Mouse (Mus musculus): ENCODE data around the gene Nwd1. TPM values are rescaled to one million over a fixed set of nuclear protein-coding genes. Genes with fewer than 3 reads are reported as not detected.
"Not testable (repeated sequence)": the region's sequence is repeated elsewhere in the genome, so short reads cannot be mapped to it uniquely, and the experiment has no call there.

The Nwd1 gene
- 0.10 to 0.43 TPM in 2 of 3 replicates, not detected in the other for total RNA-seq (2017)

DNA sequence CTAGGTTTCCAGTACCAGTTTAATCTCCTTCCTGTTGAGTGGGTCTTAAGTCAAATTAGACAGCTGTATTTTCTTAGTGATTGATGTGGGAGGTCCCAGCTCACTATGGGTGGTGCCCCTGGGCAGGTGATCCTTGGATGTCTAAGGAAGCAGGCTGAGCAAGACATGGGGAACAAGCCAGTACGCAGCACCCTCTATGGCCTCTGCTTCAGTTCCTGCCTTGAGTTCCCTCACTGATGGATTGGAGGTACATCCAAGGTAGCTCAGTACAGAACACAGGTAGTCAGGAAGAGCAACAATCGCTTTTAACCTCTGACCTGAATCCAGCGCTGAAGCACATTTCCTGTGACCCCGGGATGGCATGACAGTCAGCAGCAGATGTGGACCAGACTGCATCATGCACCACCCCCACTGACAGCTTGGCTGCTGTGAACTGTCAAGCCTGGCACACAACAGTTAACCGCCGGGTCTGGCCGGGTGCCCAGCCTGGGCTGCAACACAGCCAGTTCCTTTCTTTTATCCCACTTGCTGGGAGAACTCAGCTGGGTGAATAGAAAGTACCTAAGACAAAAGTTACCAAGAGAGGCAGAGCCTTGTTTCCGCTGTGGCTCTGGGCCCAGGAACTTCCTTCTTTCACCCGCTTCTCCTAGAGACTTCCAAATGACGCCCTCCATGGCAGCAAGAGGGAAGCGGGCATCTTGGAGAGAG is at the start of gene Nwd1:
TSS of gene Nwd1 (plus strand) at position 652 of the 708 bp plus-strand sequence.
- no peak for ATAC-seq (replicated peaks; ENCODE audit: insufficient number of reproducible peaks, low FRiP score, low TSS enrichment, poor library complexity, severe bottlenecking)

DNA sequence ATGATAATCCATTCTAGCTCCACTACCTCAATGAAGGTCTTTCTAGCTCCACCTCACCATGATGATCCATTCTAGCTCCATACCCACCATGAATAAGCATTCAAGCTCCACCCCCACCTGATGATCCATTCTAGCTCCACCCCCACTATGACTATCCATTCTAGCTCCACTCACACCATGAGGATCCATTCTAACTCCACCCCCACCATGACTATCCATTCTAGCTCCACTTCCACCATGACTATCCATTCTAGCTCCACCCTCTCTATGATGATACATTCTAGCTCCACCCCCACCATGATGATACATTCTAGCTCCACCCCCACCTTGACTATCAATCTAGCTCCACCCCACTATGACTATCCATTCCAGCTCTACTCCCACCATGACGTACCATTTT is 3.6 kb upstream of the Nwd1 start:
- peak; percentile 71 for ATAC-seq (replicated peaks; ENCODE audit: insufficient number of reproducible peaks, low FRiP score, low TSS enrichment, poor library complexity, severe bottlenecking)

DNA sequence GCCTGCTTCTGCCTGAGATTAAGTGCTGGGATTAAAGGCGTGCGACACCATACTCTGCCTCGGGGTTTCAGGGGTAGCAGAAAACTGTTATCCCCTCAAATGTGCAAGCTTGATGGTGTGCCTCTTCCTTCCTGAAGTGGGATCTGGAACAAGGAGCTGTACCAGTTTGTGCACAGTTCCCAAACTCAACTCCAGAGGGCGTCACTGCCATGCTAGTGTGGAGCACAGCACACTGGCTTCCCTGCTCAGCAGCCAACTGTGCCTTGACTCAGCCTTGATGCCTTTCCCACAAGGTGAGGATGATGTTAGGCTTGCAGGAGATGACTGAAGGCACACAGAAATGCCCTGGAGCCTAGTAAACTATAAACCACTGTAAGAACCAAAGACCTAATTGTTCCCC is 1.9 kb upstream of the Nwd1 start:
- no peak for ATAC-seq (replicated peaks; ENCODE audit: insufficient number of reproducible peaks, low FRiP score, low TSS enrichment, poor library complexity, severe bottlenecking)

GRCm38 (mm10) chr8:72646768-72647143 is 245 bp downstream of the Nwd1 start:
- ATAC-seq (replicated peaks; ENCODE audit: insufficient number of reproducible peaks, low FRiP score, low TSS enrichment, poor library complexity, severe bottlenecking) = no peak

- ATAC-seq (replicated peaks; ENCODE audit: insufficient number of reproducible peaks, low FRiP score, low TSS enrichment, poor library complexity, severe bottlenecking) = no peak
These were observed 4.2 kb downstream of the Nwd1 start for GRCm38 (mm10) chr8:72650697-72651096.

DNA sequence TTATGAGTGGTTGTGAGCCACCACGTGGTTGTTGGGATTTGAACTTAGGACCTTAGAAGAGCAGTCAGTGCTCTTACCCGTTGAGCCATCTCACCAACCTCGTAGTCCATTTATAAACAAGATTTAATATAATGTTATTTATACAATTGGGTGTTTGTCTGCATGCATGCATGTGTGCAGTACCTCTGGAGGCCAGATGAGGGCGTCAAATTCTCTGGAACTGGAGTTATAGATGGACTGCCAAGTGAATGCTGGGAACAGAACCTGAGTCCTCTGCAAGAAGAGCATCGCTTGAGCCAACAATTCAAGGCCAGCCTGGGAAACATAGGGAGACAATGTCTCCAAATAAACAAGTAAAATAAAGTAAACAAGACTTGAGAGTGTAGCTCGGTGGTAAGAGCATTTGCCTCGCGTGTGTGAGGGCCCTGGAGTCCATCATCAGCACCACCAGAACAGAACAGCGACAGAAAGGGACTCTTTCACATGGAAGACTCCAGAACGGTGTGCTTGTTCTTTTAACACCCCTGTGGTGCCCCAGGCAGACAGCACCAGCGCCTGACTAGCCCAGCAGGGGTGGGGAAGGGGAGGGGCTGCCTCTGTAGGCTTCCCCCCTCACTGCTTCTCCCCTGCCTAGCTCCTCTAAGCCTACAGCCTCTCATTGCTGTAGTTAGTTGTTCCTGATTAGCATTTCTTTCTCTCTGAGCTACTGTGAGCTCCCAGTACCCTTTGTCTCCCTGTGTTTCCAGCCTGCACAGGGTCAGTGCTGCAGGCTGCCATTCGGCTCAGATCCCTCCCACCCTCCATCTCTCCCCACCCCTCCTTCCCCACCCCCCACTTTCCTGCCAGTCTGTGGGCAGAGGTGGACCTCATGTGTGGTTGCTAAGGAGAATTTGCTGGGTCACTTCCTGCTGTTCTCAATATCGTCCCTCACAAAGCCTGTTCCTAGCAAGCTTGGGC is 8.3 kb downstream of the Nwd1 start:
- 0 out of 2 replicates have a peak, but pooled peaks have one; percentile 25 for ATAC-seq (replicated peaks; ENCODE audit: insufficient number of reproducible peaks, low FRiP score, low TSS enrichment, poor library complexity, severe bottlenecking)

DNA sequence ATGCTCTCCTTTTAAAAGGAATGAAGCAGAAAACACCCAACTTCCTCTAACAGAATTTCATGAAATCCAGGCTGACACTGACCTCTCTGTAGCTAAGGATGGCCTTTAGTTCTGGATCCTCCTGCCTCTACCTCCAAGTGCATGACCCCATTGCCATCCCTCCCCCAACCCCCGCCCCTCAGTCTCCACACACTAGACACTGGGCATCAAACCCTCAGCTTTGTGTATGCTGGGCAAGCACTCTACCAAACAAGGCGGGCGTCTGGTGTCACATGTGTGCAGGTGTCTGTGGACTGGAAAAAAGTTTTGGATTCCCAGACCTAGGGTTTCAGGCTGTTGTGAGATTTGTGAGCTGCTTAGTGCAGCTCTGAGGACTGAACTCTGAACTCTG is 9.0 kb downstream of the Nwd1 start:
- no peak for ATAC-seq (replicated peaks; ENCODE audit: insufficient number of reproducible peaks, low FRiP score, low TSS enrichment, poor library complexity, severe bottlenecking)

- no peak for ATAC-seq (replicated peaks; ENCODE audit: insufficient number of reproducible peaks, low FRiP score, low TSS enrichment, poor library complexity, severe bottlenecking)
These were observed 13.5 kb downstream of the Nwd1 start for GRCm38 (mm10) chr8:72659967-72660366.

DNA sequence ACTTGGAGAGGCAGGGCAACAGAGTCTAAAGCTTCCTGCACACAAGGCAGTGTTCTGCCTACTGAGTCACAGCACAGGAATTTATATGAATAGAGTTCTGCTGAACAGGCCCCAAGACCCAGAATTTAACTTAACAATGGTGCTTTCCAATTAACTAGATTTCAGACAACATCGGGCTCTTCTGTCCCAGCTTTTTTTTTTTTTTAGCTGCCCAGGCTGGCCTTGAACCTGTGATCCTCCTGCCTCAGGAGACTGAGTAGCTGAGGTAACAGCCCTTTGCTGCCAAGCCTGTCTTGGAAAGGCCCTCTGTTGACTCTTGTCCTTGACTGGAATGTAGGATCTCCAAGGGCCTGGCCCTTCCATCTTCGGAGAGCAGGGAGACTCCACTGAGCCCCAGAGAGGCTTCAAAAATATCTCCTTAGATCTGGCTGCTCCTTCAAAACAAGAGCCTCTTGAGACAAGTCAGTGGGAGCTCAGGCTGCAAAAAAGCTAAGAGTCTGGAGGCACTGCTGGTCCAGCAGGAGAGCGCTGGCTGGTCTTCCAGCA is 17.7 kb downstream of the Nwd1 start:
- no peak for ATAC-seq (replicated peaks; ENCODE audit: insufficient number of reproducible peaks, low FRiP score, low TSS enrichment, poor library complexity, severe bottlenecking)

DNA sequence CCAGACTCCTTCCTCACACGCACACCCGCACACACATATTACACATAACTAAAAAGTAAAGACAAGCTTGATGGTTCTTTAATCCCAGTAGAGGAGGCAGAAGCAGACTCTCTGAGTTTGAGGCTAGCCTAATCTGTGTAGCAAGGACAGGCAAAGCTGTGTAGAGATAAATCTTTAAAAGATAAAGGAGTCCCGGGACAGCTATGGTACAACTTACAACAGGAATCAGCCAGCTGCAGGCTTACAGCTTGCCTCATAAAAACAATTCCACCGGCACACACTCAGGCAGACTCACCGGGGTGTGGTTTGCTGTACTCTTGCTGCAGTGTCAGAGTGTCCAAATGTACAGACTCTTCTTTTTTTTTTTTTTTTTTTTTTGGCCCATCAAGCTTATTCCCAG is 18.2 kb downstream of the Nwd1 start:
- ATAC-seq (replicated peaks; ENCODE audit: insufficient number of reproducible peaks, low FRiP score, low TSS enrichment, poor library complexity, severe bottlenecking) = no peak

DNA sequence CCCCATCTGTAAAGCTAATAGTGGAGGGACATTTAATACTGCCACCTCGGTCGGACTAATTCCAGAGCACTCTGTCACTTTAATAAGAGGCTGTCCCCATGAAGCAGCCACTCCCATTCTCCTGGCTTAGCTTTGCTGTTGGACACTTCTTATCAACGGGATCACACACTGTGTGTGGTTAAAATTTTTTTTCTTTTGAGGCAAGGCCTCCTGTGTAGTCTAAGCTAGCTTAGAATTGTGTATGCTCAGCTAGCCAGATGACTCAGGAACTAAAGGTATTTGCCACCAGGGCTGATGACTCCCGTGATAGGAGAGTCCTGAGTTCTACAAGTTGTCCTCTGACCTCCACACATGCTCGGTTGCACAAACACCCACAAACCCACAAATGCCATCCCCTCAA is 18.9 kb downstream of the Nwd1 start:
- ATAC-seq (replicated peaks; ENCODE audit: insufficient number of reproducible peaks, low FRiP score, low TSS enrichment, poor library complexity, severe bottlenecking) = no peak

- ATAC-seq (replicated peaks; ENCODE audit: insufficient number of reproducible peaks, low FRiP score, low TSS enrichment, poor library complexity, severe bottlenecking) = no peak
These were observed 22.4 kb downstream of the Nwd1 start for GRCm38 (mm10) chr8:72668925-72669324.

DNA sequence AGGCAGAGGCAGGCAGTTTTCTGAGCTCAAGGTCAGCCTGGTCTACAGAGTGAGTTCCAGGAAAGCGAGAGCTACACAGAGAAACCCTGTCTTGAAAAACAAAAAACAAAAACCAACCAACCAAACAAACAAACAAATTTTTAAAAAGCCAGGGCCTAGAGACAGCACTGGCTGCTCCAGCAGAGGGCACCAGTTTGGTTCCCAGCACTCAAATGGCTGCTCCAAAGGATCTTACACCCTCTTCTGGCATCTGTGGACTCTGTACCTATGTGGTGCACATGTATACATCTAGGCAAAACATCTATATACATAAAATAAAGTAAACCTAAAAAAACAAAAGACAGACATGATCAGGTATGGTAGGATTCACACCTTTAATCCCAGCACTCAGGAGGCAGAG is 26.3 kb downstream of the Nwd1 start:
- no peak for ATAC-seq (replicated peaks; ENCODE audit: insufficient number of reproducible peaks, low FRiP score, low TSS enrichment, poor library complexity, severe bottlenecking)

GRCm38 (mm10) chr8:72674184-72674583 is 27.7 kb downstream of the Nwd1 start:
- ATAC-seq (replicated peaks; ENCODE audit: insufficient number of reproducible peaks, low FRiP score, low TSS enrichment, poor library complexity, severe bottlenecking) = no peak

DNA sequence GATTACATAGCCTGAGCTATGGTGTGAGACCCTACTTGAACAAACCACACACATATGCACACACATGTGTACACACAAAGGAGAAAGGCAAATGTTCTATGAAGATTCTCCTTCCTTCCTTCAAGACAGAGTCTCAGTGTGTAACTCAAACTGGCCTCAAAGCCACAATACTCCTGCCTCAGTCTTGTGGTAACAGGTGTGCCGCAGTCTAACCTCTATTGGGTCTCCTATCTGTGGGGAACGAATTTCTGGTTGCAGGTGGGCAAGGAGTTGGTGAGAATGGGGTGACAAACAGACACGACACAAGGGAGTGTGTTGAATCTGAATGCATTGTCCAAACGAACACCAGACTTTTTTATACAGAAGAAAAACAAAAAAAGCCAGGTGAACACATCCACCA is 29.9 kb downstream of the Nwd1 start:
- ATAC-seq (replicated peaks; ENCODE audit: insufficient number of reproducible peaks, low FRiP score, low TSS enrichment, poor library complexity, severe bottlenecking) = no peak

DNA sequence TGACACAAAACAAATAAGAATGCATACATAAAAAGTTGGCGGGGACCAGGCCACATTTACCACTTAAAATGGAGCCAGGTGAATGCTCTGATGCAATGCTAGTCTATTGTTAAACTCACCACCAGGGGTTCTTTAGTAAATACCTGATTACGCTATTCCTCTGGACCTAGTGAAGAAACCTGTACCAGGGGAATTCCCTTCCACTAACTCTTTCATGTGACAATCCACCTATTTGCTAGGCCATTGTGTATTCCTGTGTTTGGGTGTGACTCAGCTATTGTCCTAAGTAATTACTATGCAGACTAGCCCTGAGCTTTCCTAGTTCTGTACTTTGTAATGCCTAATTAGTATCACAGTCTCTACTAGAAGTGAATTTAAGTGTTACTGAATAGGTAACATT is 30.3 kb downstream of the Nwd1 start:
- not testable (repeated sequence) for ATAC-seq (replicated peaks; ENCODE audit: insufficient number of reproducible peaks, low FRiP score, low TSS enrichment, poor library complexity, severe bottlenecking)

DNA sequence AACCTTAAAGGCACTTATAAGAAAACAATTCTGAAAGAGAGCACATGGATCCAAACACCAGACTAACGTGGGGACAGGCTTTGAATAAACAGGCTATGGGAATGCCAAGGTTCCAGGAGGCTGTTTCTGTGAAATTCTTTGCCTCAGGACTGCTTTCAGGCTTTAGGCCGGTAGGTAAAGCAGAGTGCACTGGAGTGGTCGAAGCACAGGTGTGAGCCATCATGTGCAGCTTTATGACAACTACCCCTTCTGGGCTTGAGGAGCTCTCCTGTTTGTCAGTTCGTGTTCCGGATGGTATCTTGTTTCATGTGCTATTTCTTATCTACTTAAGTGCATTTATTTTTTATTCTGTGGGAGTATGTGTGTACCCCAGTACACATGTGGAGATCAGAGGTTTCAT is 30.8 kb downstream of the Nwd1 start:
- ATAC-seq (replicated peaks; ENCODE audit: insufficient number of reproducible peaks, low FRiP score, low TSS enrichment, poor library complexity, severe bottlenecking) = no peak

- 0 out of 2 replicates have a peak, but pooled peaks have one; percentile 50 for ATAC-seq (replicated peaks; ENCODE audit: insufficient number of reproducible peaks, low FRiP score, low TSS enrichment, poor library complexity, severe bottlenecking)
These were observed 33.6 kb downstream of the Nwd1 start for GRCm38 (mm10) chr8:72680133-72680532.

DNA sequence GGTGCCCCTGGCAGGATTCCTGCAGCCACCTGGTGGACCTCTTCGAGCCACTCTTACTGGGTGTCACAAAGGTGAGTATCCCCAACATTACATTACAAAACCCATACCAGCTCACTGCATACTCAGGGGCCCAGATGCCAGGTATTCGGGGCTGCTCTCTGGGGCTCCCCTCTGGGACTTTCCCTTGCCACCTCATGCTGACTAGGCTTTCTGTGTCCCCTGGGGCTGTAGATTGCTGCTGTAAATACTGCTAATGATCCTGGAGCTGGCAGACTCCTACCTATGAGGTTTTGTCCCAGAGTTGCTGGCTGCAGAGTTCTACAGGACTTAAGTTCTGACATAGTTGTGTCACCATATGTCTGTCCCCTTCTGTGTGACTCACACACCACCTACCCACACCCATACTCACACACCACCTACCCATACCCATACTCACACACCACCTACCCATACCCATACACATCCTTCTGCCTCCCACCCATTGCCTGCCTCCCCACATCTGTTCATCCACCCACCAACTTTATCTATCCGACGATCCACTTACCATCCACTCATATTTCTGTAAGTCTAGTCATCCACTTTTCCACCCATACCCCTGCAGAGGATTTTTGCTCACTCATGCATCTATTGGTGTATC is 35.7 kb downstream of the Nwd1 start:
- ATAC-seq (replicated peaks; ENCODE audit: insufficient number of reproducible peaks, low FRiP score, low TSS enrichment, poor library complexity, severe bottlenecking) = no peak

Measured in monocyte, adult 5-6 weeks (primary cell).